Mouse (Mus musculus) embryonic facial prominence, embryonic 12.5 days (tissue): ENCODE data around the gene Bcl10. TPM values are rescaled to one million over a fixed set of nuclear protein-coding genes. Genes with fewer than 3 reads are reported as not detected.
"Not testable (repeated sequence)": the region's sequence is repeated elsewhere in the genome, so short reads cannot be mapped to it uniquely, and the experiment has no call there.

Experiments used
- ATAC-seq: fragments of 200-750 bp; cut with Nextera tagmentation; 2 replicates; pipeline ENCODE4 v1.8.0; 2017; ENCODE audit not compliant: insufficient number of reproducible peaks, insufficient read depth, low FRiP score, low TSS enrichment
- H3K27ac ChIP-seq: fragments of 300-500 bp; sonication (generic); 2 replicates; pipeline ENCODE4 v1.5.1; 2016; ENCODE audit warnings: mild to moderate bottlenecking
- H3K27me3 ChIP-seq: fragments of 300-500 bp; sonication (generic); 2 replicates; pipeline ENCODE4 v1.6.1; 2016; ENCODE audit warnings: mild to moderate bottlenecking, moderate library complexity
- H3K36me3 ChIP-seq: fragments of 300-500 bp; sonication (generic); 2 replicates; pipeline ENCODE4 v1.6.1; 2016; ENCODE audit warnings: mild to moderate bottlenecking
- H3K4me1 ChIP-seq: fragments of 300-500 bp; sonication (generic); 2 replicates; pipeline ENCODE4 v1.6.1; 2016
- H3K4me2 ChIP-seq: fragments of 300-500 bp; sonication (generic); replicated peaks from 2 replicates; pipeline ENCODE4 v1.6.1; 2016; ENCODE audit warnings: mild to moderate bottlenecking, moderate library complexity
- H3K4me3 ChIP-seq: fragments of 300-500 bp; sonication (generic); 2 replicates; pipeline ENCODE4 v1.5.1; 2016; ENCODE audit warnings: mild to moderate bottlenecking
- H3K9ac ChIP-seq: fragments of 300-500 bp; sonication (generic); 2 replicates; pipeline ENCODE4 v1.6.1; 2016; ENCODE audit warnings: mild to moderate bottlenecking, moderate library complexity
- H3K9me3 ChIP-seq: fragments of 300-500 bp; sonication (generic); 2 replicates; pipeline ENCODE4 v1.6.1; 2016; ENCODE audit warnings: mild to moderate bottlenecking, moderate library complexity
- WGBS: fragments of 180-500 bp; shearing (Covaris S2); methylation state at CpG from one replicate; pipeline ENCODE4 v1.1.7; 2016; 5-methylcytosine and 5-hydroxymethylcytosine counted together
- polyA plus RNA-seq: library from polyadenylated mRNA; unstranded; fragments of >200 nt; fragmentation: Nextera tagmentation; extraction: Ambion mirVana; gene quantifications from 2 replicates; pipeline ENCODE4 v1.2.1, GENCODE M21; 2016

Bcl10 gene
- polyA plus RNA-seq, 1 experiment from 2014 or later: 52.7 TPM

DNA sequence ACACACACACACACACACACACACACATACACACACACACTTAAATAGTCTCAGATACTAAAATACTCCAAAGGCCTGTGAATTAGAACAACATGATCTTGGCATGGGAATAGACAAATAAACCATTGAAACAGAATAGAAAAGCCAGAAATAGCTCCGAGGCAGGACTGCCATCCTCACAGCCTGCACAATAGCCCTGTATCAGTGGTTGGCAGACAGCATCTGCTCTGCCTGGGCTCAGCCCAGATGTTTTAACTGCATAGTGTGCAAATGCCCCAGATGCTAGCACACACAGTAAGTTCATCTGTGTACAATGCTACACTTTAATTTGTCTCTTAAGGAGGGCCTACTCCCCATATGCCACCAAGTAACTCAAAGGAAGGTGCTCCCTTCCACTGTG lies 37.2 kb downstream of the Bcl10 start:
- peaks cover 16% of the 10 kb centered on the region; the same call in 1 of the 2 replicates for H3K4me1 ChIP-seq
- H3K4me3 ChIP-seq: no peak overlapping the region
- no peak overlapping the region for H3K9ac ChIP-seq
- H3K27me3 ChIP-seq: peaks cover 25% of the 10 kb centered on the region
- H3K9me3 ChIP-seq: 0 out of 2 replicates have a peak, but pooled peaks cover 3% of the 10 kb centered on the region
- no peak overlapping the region for H3K4me2 ChIP-seq
- 55% methylated on average over 1 of the region's 1 CpGs for WGBS
- ATAC-seq: no peak
- H3K36me3 ChIP-seq: no peaks in the 10 kb centered on the region
- no peak overlapping the region for H3K27ac ChIP-seq

DNA sequence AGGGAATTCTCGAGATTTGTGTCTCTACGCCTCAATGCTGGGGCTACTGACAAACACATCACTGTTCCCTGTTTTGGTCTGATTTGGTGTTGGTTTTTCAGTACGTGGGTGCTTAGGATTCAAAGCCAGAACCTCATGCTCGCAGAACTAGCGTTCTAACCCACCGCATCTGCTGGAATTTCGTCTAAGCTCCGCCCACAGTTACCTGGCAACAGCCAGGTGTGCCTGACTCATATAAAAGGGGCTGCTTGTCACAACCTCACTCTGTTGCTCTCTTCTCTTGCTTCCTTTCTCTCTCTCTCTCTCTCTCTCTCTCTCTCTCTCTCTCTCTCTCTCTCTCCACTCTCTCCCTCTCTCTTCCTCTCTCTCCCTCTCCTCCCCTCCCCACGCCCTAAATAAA lies 39.8 kb downstream of the Bcl10 start:
- H3K4me1 ChIP-seq: peaks cover 20% of the 10 kb centered on the region; the same call in 1 of the 2 replicates
- H3K9ac ChIP-seq: no peak overlapping the region
- WGBS: 14% methylated on average over 9 of the region's 9 CpGs
- no peaks in the 10 kb centered on the region for H3K9me3 ChIP-seq
- H3K27me3 ChIP-seq: peaks cover 33% of the 10 kb centered on the region
- H3K4me3 ChIP-seq: no peak overlapping the region
- no peak overlapping the region for H3K4me2 ChIP-seq
- H3K27ac ChIP-seq: no peak overlapping the region
- H3K36me3 ChIP-seq: no peaks in the 10 kb centered on the region
- ATAC-seq: no peak

DNA sequence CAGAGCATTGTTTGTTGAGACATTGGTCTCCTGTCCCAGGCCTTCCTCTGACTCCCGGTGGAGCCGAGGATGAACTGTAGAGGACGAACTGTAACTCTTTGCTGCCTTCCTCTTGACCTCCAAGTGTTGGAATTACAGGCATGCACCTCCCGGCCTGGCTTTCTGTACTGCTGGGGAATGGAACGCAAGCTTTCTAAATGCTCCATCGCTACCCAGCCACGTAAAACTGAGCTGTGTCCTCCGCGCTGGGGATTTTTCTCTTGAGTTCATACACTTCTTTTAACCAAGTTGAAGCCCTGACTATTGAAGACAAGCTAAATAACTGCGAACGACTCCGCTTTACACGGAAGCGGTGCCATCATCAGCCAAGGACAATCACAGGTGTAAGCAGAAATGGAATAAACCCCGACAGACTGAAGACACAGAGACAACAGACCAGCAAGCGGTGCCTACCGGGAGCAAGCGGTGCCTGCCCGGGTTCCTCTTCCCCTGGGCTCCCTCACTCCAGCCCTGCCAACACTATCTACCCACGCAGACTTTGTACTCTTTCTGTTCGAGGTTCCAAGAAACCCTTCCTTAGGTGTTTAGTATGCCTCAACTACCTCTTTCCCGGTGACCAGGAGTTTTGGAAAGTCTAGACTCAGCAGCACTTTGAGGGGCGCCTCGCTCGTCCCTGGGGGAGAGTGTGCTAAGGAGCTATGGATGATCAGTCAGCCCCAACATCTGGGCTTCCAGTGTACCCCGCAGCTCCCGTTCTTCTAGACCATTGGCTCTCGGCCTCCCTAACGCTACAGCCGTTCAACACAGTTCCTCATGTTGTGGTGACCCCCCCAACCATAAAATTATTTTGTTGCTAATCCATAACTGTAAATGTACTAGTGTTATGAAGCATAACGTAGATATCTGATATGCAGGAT lies 40.8 kb downstream of the Bcl10 start:
- H3K27ac ChIP-seq: peak overlapping the region; percentile 17; the same call in 1 of the 2 replicates
- peak overlapping the region; percentile 40 for H3K4me2 ChIP-seq
- WGBS: 15% methylated on average over 31 of the region's 31 CpGs
- H3K4me1 ChIP-seq: peaks cover 20% of the 10 kb centered on the region; the same call in 1 of the 2 replicates
- ATAC-seq: no peak
- H3K27me3 ChIP-seq: peaks cover 33% of the 10 kb centered on the region
- H3K9me3 ChIP-seq: no peaks in the 10 kb centered on the region
- no peaks in the 10 kb centered on the region for H3K36me3 ChIP-seq
- no peak overlapping the region for H3K9ac ChIP-seq
- 0 out of 2 replicates have a peak overlapping the region, but pooled peaks have one; percentile 5 for H3K4me3 ChIP-seq

DNA sequence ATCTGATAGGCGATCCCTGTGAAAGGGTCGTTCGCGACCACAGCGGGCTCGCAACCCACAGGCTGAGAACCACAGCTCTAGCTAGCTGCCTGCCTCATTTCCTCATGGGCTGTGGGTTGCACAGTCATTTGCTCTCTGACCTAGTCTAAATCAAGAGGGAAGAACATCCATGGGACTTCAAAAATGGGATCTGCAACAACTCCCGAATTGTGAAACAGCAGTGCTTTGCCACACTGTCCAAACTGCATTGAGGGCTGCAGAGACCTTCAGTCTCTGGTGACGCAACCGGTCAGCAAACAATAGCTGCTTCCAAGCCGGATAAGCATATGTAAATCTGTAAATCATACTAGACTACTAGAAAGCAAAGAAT lies 41.4 kb downstream of the Bcl10 start:
- no peaks in the 10 kb centered on the region for H3K36me3 ChIP-seq
- ATAC-seq: no peak
- 14% methylated on average over 10 of the region's 10 CpGs for WGBS
- 0 out of 2 replicates have a peak overlapping the region, but pooled peaks have one; percentile 5 for H3K4me3 ChIP-seq
- no peak overlapping the region for H3K27ac ChIP-seq
- H3K4me2 ChIP-seq: peak overlapping the region; percentile 40
- no peak overlapping the region for H3K9ac ChIP-seq
- H3K27me3 ChIP-seq: peaks cover 33% of the 10 kb centered on the region
- peaks cover 20% of the 10 kb centered on the region; the same call in 1 of the 2 replicates for H3K4me1 ChIP-seq
- H3K9me3 ChIP-seq: no peaks in the 10 kb centered on the region

DNA sequence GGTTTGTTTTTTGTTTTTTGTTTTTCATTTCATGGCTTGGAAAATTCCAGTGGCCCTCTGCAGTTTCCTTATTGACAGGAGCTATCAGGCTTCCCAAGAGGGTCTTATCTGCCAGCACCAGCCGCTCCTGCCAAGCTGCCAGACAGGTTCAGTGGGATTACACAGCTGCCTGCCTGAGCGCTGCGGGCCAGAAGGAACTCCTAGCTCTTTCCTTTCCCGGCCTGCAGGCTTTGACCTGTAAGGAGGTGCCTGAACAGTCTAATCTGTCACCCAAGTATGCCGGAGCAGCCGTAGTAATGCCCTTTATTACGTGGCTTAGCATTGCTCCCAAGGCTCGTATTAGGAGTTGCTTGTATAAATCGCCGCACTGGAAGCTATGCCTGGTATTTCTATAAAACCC lies 41.9 kb downstream of the Bcl10 start:
- Histone ChIP-seq H3K9ac (no peak overlapping the region), H3K4me3 (no peak overlapping the region), H3K27me3 (peaks cover 33% of the 10 kb centered on the region), H3K27ac (0 out of 2 replicates have a peak overlapping the region, but pooled peaks have one; percentile 18), H3K4me1 (peaks cover 20% of the 10 kb centered on the region; the same call in 1 of the 2 replicates), H3K9me3 (no peaks in the 10 kb centered on the region), H3K36me3 (no peaks in the 10 kb centered on the region), H3K4me2 (peak overlapping the region; percentile 40)
- 9% methylated on average over 10 of the region's 10 CpGs for WGBS
- peak; percentile 69; the same call in 1 of the 2 replicates for ATAC-seq

DNA sequence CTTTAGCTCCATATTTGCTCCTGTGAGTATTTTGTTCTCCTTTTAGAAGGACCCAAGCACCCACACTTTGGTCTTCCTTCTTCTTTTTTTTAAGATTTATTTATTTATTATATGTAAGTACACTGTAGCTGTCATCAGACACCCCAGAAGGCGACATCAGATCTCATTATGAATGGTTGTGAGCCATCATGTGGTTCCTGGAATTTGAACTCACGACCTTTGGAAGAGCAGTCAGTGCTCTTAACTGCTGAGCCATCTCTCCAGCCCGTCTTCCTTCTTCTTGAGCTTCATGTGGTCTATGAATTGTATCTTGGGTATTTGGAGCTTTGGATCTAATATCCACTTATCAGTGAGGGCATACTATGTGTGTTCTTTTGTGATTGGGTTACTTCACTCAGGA lies 43.0 kb downstream of the Bcl10 start:
- not testable (repeated sequence) for H3K4me3 ChIP-seq, H3K27ac ChIP-seq, H3K9me3 ChIP-seq, H3K9ac ChIP-seq, ATAC-seq, H3K36me3 ChIP-seq, H3K4me2 ChIP-seq
- Histone ChIP-seq H3K27me3 (peaks cover 33% of the 10 kb centered on the region), H3K4me1 (peaks cover 20% of the 10 kb centered on the region; the same call in 1 of the 2 replicates)
- WGBS: 56% methylated on average over 3 of the region's 3 CpGs

DNA sequence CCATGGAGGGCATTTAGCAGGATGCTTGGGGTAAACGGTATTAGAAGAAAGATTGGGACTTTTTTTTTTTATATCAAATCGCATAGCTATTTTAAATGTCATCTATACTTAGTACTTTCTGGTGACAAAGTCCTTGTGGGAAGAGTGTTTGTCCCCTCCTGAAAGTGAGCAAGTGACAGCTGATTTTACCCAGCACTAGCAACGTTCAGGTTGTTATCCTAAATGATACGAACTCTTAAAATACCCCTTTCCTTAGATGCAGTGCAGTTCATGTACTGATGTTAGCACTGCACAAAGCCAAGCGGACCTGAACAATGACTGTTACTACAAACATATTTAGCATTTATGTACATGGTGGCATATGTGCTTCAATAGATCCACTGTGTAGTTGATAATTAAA lies 44.2 kb downstream of the Bcl10 start:
- WGBS: 87% methylated on average over 5 of the region's 5 CpGs

DNA sequence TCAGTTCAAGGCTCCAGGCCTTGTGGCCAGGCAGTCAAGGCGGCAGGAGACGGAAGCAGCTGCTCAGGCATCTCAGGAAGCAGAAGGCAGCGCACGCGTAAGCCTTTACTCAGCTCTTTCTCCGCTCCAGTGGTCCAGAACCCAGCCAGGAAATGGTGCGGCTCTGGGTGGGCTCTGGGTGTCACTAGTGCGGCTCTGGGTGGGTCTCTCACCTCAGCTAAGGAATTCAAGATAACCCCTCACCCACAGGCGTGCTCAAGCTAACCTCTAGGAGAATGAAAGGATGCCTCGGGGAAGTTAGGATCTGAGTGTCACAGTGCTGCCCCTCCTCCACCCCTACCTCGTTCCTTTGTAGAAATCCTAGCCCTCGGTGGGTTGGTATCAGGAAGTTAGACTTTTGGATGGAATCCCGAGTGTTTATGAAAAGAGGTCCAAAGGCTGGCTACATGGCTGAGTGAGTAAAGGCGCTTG lies 46.5 kb downstream of the Bcl10 start:
- Histone ChIP-seq H3K4me2 (no peak overlapping the region), H3K27me3 (peaks cover 8% of the 10 kb centered on the region; the same call in 1 of the 2 replicates), H3K4me1 (peaks cover 7% of the 10 kb centered on the region; the same call in 1 of the 2 replicates), H3K9me3 (peaks cover 3% of the 10 kb centered on the region; the same call in 1 of the 2 replicates), H3K9ac (no peak overlapping the region), H3K4me3 (no peak overlapping the region), H3K27ac (peak overlapping the region; percentile 23; the same call in 1 of the 2 replicates), H3K36me3 (no peaks in the 10 kb centered on the region)
- ATAC-seq: no peak
- 32% methylated on average over 14 of the region's 14 CpGs for WGBS

More for the DNA sequence above, 44.2 kb downstream of the Bcl10 start:
- no peaks in the 10 kb centered on the region for H3K36me3 ChIP-seq
- no peak overlapping the region for H3K4me2 ChIP-seq
- H3K9me3 ChIP-seq: no peaks in the 10 kb centered on the region
- H3K4me3 ChIP-seq: no peak overlapping the region
- no peak overlapping the region for H3K9ac ChIP-seq
- no peak overlapping the region for H3K27ac ChIP-seq
- H3K4me1 ChIP-seq: peaks cover 20% of the 10 kb centered on the region; the same call in 1 of the 2 replicates
- H3K27me3 ChIP-seq: peaks cover 28% of the 10 kb centered on the region
- no peak for ATAC-seq

DNA sequence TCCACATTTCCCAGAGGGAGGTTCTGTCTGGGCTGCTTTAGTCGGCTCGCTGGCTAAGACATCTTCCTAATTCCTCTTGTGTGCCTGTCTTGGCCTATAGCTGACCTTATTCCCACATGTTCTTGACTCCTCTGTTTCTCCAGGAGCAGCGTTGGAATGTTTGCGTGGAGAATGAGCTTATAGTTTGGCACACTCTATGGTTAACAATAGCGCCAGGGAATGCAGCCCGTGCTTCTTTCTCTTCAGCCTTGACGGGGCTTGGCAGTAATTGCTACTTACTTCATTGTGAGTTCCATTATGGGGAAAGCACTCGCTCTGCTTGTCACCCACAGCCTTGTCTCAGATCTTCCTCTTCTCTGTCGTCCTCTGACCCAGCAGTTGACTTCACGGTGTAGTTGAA lies 48.9 kb downstream of the Bcl10 start:
- H3K36me3 ChIP-seq: no peaks in the 10 kb centered on the region
- no peak for ATAC-seq
- H3K9ac ChIP-seq: no peak overlapping the region
- H3K27ac ChIP-seq: no peak overlapping the region
- no peaks in the 10 kb centered on the region for H3K4me1 ChIP-seq
- H3K27me3 ChIP-seq: no peaks in the 10 kb centered on the region
- H3K4me2 ChIP-seq: no peak overlapping the region
- no peak overlapping the region for H3K4me3 ChIP-seq
- peaks cover 6% of the 10 kb centered on the region; the same call in 1 of the 2 replicates for H3K9me3 ChIP-seq
- WGBS: 71% methylated on average over 10 of the region's 10 CpGs

DNA sequence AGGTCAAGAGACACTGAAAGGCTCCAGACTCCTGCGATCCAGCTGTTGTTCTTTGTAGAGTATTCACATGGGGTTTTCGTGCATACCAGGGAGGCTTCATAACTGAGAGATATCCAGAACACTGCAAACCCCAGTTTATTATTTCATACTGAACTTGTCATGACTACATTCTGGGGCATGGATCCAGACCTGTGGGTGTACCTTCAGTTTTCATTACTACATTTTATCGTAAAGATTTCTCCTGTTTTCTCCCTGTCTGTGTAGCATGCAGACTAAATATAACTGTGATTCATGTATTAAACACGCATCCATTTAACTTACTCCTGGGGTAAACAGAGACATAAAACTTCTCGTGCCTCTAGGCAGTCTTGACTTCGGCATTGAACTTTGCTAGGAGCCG lies 52.4 kb downstream of the Bcl10 start:
- Histone ChIP-seq H3K4me1 (no peaks in the 10 kb centered on the region), H3K9ac (no peak overlapping the region), H3K9me3 (peaks cover 10% of the 10 kb centered on the region; the same call in 1 of the 2 replicates), H3K4me3 (no peak overlapping the region), H3K27ac (no peak overlapping the region), H3K4me2 (no peak overlapping the region), H3K27me3 (no peaks in the 10 kb centered on the region), H3K36me3 (no peaks in the 10 kb centered on the region)
- 84% methylated on average over 7 of the region's 7 CpGs for WGBS
- ATAC-seq: no peak
